Mouse (Mus musculus) left cerebral cortex, postnatal 25 days (tissue): Measurements from ENCODE around the gene Slc9a8. TPM values are rescaled to one million over a fixed set of nuclear protein-coding genes. Genes with fewer than 3 reads are reported as not detected.
A peak's percentile ranks its signal among the peaks of the same experiment; 100 is the strongest.

ENCODE experiments used
- DNase-seq, 2 experiments: peaks; one replicate each; pipeline ENCODE4 v3.0.0; 2022; ENCODE audit warnings: low spot score in 2 of 2, mixed read lengths in 1 of 2
- intact Hi-C: fragments of 180-260 bp; cut with DNase I; formaldehyde crosslinking; loops from one replicate; pipeline ENCODE4 v1.15.1; 2025
- total RNA-seq, 2 experiments: library from RNA; stranded (reverse); gene quantifications; 2 replicates each; pipeline ENCODE4 v1.2.3; 2021

Slc9a8 gene
- total RNA-seq, 2 experiments from 2014 or later = 24.7 to 31.0 TPM

DNA sequence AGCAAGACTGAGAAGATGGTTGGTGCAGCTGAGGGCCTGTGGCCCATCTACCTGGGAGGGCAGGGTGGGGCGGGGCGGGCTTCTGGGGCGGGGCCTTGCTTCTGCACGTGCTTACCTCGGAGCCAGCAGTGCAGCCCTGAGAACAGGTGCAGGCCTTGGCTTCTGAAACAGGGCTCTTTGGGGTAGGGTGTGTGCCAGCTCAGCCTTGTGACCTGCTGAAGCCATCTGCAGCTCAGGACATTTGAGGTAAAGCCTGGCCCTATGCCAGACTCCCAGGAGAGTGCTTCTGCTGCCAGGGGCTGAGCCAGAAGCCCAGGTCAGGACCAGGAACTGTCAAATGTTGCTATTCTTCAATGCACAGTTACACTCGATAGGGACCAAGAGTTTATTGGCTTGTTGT, 50.1 kb downstream of the Slc9a8 start:
- DNase-seq = no peak
- intact Hi-C loops = no loop called here

DNA sequence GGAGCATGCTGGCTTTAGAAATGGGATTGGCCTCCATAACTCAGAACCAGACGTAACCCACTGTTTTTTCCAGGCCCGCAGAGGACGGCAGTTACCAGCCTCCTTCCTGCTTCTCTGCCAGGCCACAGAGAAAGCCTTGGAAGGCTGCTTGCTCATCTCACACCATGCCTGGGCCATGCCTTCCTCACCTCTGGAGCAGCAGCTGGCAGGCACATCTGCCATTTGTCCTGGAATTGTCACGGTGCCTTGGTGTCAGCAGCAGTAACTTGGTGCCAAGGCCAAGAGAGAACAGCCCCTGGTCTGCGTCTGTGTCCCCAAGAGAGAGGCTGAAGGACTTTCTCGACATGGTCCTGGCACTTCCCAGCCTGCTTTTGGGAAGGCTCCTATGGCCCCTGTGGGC, 52.7 kb downstream of the Slc9a8 start:
- no peak for DNase-seq
- intact Hi-C loops = no loop called here

- intact Hi-C loops = no loop called here
- DNase-seq = no peak
These were observed 54.1 kb downstream of the Slc9a8 start for GRCm38 (mm10) chr2:167475596-167475995.

DNA sequence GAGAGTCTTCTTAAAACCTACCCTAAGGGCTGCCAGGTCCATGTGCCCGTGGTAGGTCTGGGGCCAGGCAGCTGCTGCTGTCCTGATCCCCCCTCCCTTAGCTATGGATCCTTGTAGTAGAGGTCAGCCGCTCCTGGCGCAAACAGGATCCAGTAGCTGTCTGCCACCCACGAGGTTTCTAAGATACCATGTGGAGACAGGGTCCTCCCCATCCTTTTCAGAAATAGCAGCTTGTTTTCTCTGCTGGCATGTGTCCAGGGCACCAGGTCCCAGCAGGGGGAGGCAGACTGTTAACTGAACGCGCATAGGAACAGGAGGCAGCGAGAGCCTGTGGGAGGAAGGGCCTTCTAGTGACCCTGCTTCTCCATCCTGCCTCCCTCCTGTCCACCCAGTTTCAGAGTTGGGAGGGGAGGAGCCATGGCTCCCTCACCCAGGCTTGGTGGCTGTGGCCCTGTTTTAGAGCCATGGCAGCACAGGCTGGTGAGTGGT, 54.7 kb downstream of the Slc9a8 start:
- DNase-seq = peak; percentile 63 to 68
- intact Hi-C loops = no loop called here

DNA sequence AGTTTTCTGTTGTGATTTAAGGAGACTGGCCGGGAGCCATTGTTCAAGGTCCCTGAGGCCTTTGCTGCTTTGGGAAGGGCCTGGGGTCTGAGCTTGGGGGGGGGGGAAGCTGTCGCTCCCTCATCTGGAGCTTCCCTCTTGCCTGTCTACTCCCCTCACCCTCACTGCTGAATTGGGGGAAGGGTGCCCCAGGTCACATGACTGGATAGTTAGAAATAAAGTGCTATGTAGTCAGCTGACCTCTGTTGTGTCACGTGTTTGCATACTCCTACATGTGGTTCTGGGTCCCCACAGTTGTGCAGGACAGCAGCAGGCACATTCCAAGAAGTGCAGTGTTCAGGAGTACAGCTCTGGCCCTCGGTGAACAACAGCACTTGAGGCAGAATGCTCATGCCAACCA, 55.2 kb downstream of the Slc9a8 start:
- intact Hi-C loops = no loop called here
- no peak for DNase-seq

GRCm38 (mm10) chr2:167478128-167478527, 56.6 kb downstream of the Slc9a8 start:
- no peak for DNase-seq
- intact Hi-C loops = no loop called here

- no peak for DNase-seq
These were observed 58.0 kb downstream of the Slc9a8 start for GRCm38 (mm10) chr2:167479501-167479900.

DNA sequence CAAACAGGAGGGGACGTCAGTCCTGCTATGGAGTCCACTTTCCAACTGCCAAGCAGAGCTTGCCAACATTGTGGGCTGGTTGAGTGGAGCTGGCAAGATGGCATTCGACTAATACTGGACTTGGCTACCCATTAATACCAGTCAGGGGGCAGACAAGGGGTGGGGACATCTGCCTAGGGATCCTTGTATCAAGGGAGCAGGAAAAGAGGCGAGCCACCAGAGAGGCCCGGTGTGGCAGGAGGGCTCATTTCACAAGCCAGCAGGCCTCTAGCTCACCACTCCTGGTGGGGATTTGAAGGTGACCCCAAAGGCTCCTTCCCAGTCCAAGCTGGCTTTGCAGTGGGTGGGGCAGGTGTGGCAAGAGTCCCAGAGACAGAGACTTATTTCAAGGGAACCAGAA, 61.2 kb downstream of the Slc9a8 start:
- intact Hi-C loops = no loop called here

More at GRCm38 (mm10) chr2:167479501-167479900, 58.0 kb downstream of the Slc9a8 start:
- intact Hi-C loops = no loop called here

GRCm38 (mm10) chr2:167483081-167483826, 61.7 kb downstream of the Slc9a8 start:
- intact Hi-C loops = no loop called here
- DNase-seq = no peak

More for the DNA sequence above, 61.2 kb downstream of the Slc9a8 start:
- DNase-seq = no peak

- no peak for DNase-seq
- intact Hi-C loops = no loop called here
These were observed 62.4 kb downstream of the Slc9a8 start for GRCm38 (mm10) chr2:167483827-167484410.

- no peak for DNase-seq
- intact Hi-C loops = no loop called here
These were observed 63.4 kb downstream of the Slc9a8 start for GRCm38 (mm10) chr2:167484932-167485331.

- intact Hi-C loops = no loop called here
- no peak for DNase-seq
These were observed 64.2 kb downstream of the Slc9a8 start for GRCm38 (mm10) chr2:167485501-167486377.

DNA sequence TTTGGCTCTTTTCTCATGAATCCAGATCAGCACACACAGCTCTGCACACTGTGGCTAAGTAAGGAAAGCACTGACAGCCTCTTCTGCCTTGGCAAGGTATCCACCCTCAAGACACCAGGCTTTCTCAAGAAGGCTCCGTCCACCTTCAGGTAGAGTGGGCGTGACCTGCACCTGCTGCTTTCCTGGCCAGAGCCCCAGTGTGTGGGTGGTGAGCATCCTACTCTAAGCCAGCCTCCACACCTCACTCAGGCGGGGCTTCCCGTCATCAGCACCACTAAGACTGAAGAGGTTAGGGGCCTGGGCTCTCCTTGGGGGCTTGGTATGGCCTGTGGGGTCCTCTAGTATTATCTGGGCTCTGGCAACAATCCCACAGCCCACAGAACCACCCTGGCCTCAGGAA, 65.1 kb downstream of the Slc9a8 start:
- peak in 1 of 2 experiments; percentile 41 for DNase-seq
- intact Hi-C loops = no loop called here

GRCm38 (mm10) chr2:167487551-167487950, 66.0 kb downstream of the Slc9a8 start:
- DNase-seq = no peak
- intact Hi-C loops = no loop called here

GRCm38 (mm10) chr2:167487994-167488393, 66.5 kb downstream of the Slc9a8 start:
- DNase-seq = no peak
- intact Hi-C loops = no loop called here

DNA sequence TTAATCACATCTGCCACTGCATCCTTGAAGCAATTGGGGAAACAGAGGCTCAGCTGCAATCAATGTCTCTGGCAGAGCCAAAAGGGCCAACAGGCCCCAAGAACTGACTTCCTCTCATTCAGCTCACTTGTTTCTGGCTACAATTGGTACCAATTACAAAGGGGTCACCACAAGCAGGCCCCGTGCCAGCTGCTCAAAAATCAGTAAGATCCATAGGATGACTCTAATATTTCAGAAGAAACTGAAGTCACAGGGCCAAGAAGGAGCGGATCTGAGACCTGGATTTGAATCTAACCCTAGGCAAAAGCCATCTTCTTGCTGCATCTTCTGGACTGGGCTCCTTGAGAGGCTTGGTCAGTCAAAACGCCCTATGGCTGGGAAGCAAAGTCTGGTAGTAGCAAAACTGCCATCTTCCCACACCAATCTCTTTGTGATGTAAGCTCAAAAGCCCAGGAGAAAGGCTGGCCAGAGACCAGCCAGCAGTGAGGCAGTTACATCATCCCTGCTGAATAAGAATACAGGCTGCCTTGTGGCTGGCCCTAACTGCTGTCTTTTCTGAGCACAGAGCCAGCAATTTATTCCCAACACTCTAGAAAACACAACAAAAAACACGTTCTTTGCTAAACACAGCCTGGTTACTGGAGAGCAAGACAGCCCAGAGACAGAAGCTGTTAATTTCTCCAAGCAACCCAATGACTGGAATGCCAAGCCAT, 69.5 kb downstream of the Slc9a8 start:
- DNase-seq = peak; percentile 68 to 88

GRCm38 (mm10) chr2:167491757-167492708, 70.5 kb downstream of the Slc9a8 start, which contains the start of gene Rnf114:
TSS of gene Rnf114 (plus strand) at chr2:167492645.
- intact Hi-C loops = loop anchor here (5.0 kb wide), 1 partner anchor 70 kb away; the partner anchor contains the start of gene Slc9a8
- peak in 1 of 2 experiments; percentile 41 for DNase-seq

More for the DNA sequence above, 69.5 kb downstream of the Slc9a8 start:
- intact Hi-C loops = loop anchor here (5.0 kb wide), 1 partner anchor 69 kb away; the partner anchor contains the start of gene Slc9a8
